Mouse (Mus musculus) lung, embryonic 14.5 days (tissue): Measurements from ENCODE around the gene Wdr24. TPM values are rescaled to one million over a fixed set of nuclear protein-coding genes. Genes with fewer than 3 reads are reported as not detected.

Source experiments
- ATAC-seq: fragments of 200-750 bp; cut with Nextera tagmentation; 2 replicates; pipeline ENCODE4 v1.8.0; 2017; ENCODE audit warnings: mild to moderate bottlenecking, moderate TSS enrichment, moderate library complexity; ENCODE audit not compliant: insufficient read depth
- DNase-seq: peaks from one replicate; pipeline ENCODE4 v3.0.0-alpha.2; 2015
- H3K27ac ChIP-seq: fragments of 300-500 bp; sonication (generic); 2 replicates; pipeline ENCODE4 v1.5.1; 2014; ENCODE audit warnings: low read depth, mild to moderate bottlenecking, moderate library complexity
- H3K27me3 ChIP-seq: fragments of 300-500 bp; sonication (generic); 2 replicates; pipeline ENCODE4 v1.6.1; 2014; ENCODE audit warnings: low read length, control low read depth; ENCODE audit not compliant: insufficient read depth
- H3K36me3 ChIP-seq: fragments of 300-500 bp; sonication (generic); 2 replicates; pipeline ENCODE4 v1.6.1; 2014; ENCODE audit warnings: control low read depth; ENCODE audit not compliant: insufficient read depth
- H3K4me1 ChIP-seq: fragments of 300-500 bp; sonication (generic); 2 replicates; pipeline ENCODE4 v1.6.1; 2014; ENCODE audit warnings: antibody characterized with exemption, control low read depth; ENCODE audit not compliant: insufficient read depth
- H3K4me2 ChIP-seq: fragments of 300-500 bp; sonication (generic); 2 replicates; pipeline ENCODE4 v1.6.1; 2014; ENCODE audit warnings: mild to moderate bottlenecking
- H3K4me3 ChIP-seq: fragments of 300-500 bp; sonication (generic); 2 replicates; pipeline ENCODE4 v1.5.1; 2014; ENCODE audit warnings: low read depth, low read length
- H3K9ac ChIP-seq: fragments of 300-500 bp; sonication (generic); 2 replicates; pipeline ENCODE4 v1.6.1; 2014
- H3K9me3 ChIP-seq: fragments of 300-500 bp; sonication (generic); 2 replicates; pipeline ENCODE4 v1.6.1; 2016; ENCODE audit warnings: low read depth, low read length, control low read depth
- CTCF ChIP-seq: IDR thresholded peaks from 2 replicates; pipeline ENCODE4 v1.5.1; 2016; ENCODE audit warnings: antibody characterized with exemption, low read depth
- WGBS: fragments of 180-500 bp; shearing (Covaris S2); extraction: QIAGEN DNeasy Blood & Tissue Kit; methylation state at CpG from one replicate; pipeline ENCODE4 v1.1.7; 2014; 5-methylcytosine and 5-hydroxymethylcytosine counted together
- polyA plus RNA-seq: library from polyadenylated mRNA; unstranded; fragments of >200 nt; fragmentation: Nextera tagmentation; extraction: Ambion mirVana; gene quantifications from 2 replicates; pipeline ENCODE4 v1.2.1, GENCODE M21; 2014

Gene Wdr24
- polyA plus RNA-seq, 1 experiment from 2014 or later, result 26.0 TPM

GRCm38 (mm10) chr17:25828223-25828594, 4.8 kb downstream of the Wdr24 start:
- DNase-seq (no peak), ATAC-seq (no peak)
- Histone ChIP-seq H3K9me3 (no peaks in the 10 kb centered on the region), H3K27ac (peak overlapping the region; percentile 91; the same call in 1 of the 2 replicates), H3K27me3 (no peaks in the 10 kb centered on the region), H3K4me2 (peak overlapping the region; percentile 98), H3K4me3 (peak overlapping the region; percentile 82), H3K9ac (peak overlapping the region; percentile 67; the same call in 1 of the 2 replicates), H3K4me1 (peaks cover 33% of the 10 kb centered on the region), H3K36me3 (peaks cover 57% of the 10 kb centered on the region)
- WGBS, result 82% methylated on average over 8 of the region's 8 CpGs
- TF ChIP-seq CTCF, result no peak

DNA sequence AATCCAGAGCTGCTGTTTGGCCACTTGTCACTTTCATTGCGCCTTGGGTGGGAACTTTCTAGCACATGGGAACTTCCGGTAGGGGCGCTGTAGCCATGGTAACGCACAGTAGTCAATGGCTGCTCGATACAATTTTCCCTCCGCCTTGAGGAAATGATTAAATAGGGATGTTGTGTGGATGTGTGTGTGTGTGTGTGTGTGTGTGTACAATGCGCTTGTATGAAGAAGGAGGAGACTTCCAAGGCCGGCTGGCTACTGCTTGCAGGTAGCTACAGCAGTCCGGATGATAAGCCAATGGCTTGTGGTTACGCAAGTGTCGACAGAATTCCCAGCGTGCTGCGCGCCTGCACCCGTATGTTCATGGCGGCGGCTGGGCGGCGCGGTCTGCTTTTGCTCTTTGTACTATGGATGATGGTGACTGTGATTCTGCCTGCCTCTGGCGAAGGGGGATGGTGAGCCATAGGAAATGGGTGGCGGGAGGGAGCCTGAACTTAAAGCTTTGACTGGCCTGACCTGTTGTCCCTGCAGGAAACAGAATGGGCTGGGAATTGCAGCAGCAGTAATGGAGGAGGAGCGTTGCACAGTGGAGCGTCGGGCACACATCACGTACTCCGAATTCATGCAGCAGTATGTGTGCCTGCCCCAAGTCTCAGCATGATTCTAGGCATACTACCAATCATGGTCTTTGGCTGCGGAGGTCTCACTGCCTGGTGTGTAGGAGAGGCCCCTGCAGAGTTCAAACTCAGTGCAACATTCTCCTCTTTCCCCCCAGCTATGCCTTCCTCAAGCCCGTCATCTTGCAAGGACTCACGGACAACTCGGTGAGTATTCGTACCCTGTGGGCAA, 5.5 kb downstream of the Wdr24 start, which contains the start of gene Jmjd8:
Jmjd8 (plus strand) TSS at position 156 of the 846 bp plus-strand sequence.
- Histone ChIP-seq H3K27me3 (no peaks in the 10 kb centered on the region), H3K9ac (peak within 1 kb of the TSS; percentile 67), H3K9me3 (no peaks in the 10 kb centered on the region), H3K4me1 (peaks cover 33% of the 10 kb centered on the region), H3K27ac (peak within 1 kb of the TSS; percentile 91), H3K4me3 (peak within 1 kb of the TSS; percentile 82), H3K36me3 (peaks cover 57% of the 10 kb centered on the region), H3K4me2 (peak within 1 kb of the TSS; percentile 98)
- ATAC-seq (peak; percentile 26; the same call in 1 of the 2 replicates), DNase-seq (peak; percentile 91)
- 5% methylated on average over 32 of the region's 32 CpGs for WGBS
- peak; percentile 62 for TF ChIP-seq CTCF

- WGBS, result 27% methylated on average over 8 of the region's 8 CpGs
- peak overlapping the region; percentile 82 for H3K4me3 ChIP-seq
- no peaks in the 10 kb centered on the region for H3K27me3 ChIP-seq
- DNase-seq (no peak), ATAC-seq (no peak)
- H3K27ac ChIP-seq, result peak overlapping the region; percentile 91
- peaks cover 35% of the 10 kb centered on the region for H3K4me1 ChIP-seq
- peak overlapping the region; percentile 67 for H3K9ac ChIP-seq
- no peak for TF ChIP-seq CTCF
- peaks cover 59% of the 10 kb centered on the region for H3K36me3 ChIP-seq
- no peaks in the 10 kb centered on the region for H3K9me3 ChIP-seq
- H3K4me2 ChIP-seq, result peak overlapping the region; percentile 98
Measured at GRCm38 (mm10) chr17:25829558-25830017, 6.2 kb downstream of the Wdr24 start.

- DNase-seq (no peak), ATAC-seq (no peak)
- peak overlapping the region; percentile 98 for H3K4me2 ChIP-seq
- peak overlapping the region; percentile 82; the same call in 1 of the 2 replicates for H3K4me3 ChIP-seq
- 80% methylated on average over 4 of the region's 4 CpGs for WGBS
- peak overlapping the region; percentile 67; the same call in 1 of the 2 replicates for H3K9ac ChIP-seq
- no peak for TF ChIP-seq CTCF
- no peak overlapping the region for H3K27ac ChIP-seq
- H3K9me3 ChIP-seq, result no peaks in the 10 kb centered on the region
- H3K27me3 ChIP-seq, result no peaks in the 10 kb centered on the region
- peaks cover 33% of the 10 kb centered on the region for H3K4me1 ChIP-seq
- H3K36me3 ChIP-seq, result peaks cover 65% of the 10 kb centered on the region
Measured at GRCm38 (mm10) chr17:25830200-25830753, 6.8 kb downstream of the Wdr24 start.

- ATAC-seq (no peak), DNase-seq (no peak)
- peaks cover 34% of the 10 kb centered on the region for H3K4me1 ChIP-seq
- no peak for TF ChIP-seq CTCF
- H3K36me3 ChIP-seq, result peaks cover 63% of the 10 kb centered on the region
- H3K27me3 ChIP-seq, result no peaks in the 10 kb centered on the region
- 81% methylated on average over 14 of the region's 14 CpGs for WGBS
- H3K9ac ChIP-seq, result no peak overlapping the region
- H3K4me3 ChIP-seq, result peak overlapping the region; percentile 82
- H3K9me3 ChIP-seq, result no peaks in the 10 kb centered on the region
- H3K27ac ChIP-seq, result no peak overlapping the region
- peak overlapping the region; percentile 98 for H3K4me2 ChIP-seq
Measured at GRCm38 (mm10) chr17:25830806-25831431, 7.5 kb downstream of the Wdr24 start.

- no peak for TF ChIP-seq CTCF
- no peaks in the 10 kb centered on the region for H3K9me3 ChIP-seq
- H3K27ac ChIP-seq, result peak overlapping the region; percentile 85
- no peak for ATAC-seq
- 49% methylated on average over 21 of the region's 21 CpGs for WGBS
- H3K9ac ChIP-seq, result peak overlapping the region; percentile 79
- H3K4me3 ChIP-seq, result peak overlapping the region; percentile 82
- H3K4me1 ChIP-seq, result peaks cover 41% of the 10 kb centered on the region
- H3K27me3 ChIP-seq, result no peaks in the 10 kb centered on the region
- DNase-seq, result peak; percentile 25
- peaks cover 56% of the 10 kb centered on the region for H3K36me3 ChIP-seq
- peak overlapping the region; percentile 98 for H3K4me2 ChIP-seq
Measured at GRCm38 (mm10) chr17:25831451-25832281, 8.2 kb downstream of the Wdr24 start.
